Mouse (Mus musculus) midbrain, embryonic 14.5 days (tissue): ENCODE data around the gene Ikbip. TPM values are rescaled to one million over a fixed set of nuclear protein-coding genes. Genes with fewer than 3 reads are reported as not detected.

ENCODE experiments used
- ATAC-seq: fragments of 200-750 bp; cut with Nextera tagmentation; 2 replicates; pipeline ENCODE4 v1.8.0; 2017; ENCODE audit warnings: moderate number of reproducible peaks, moderate library complexity; ENCODE audit not compliant: low FRiP score, low TSS enrichment
- DNase-seq: peaks from one replicate; pipeline ENCODE4 v3.0.0-alpha.2; 2015
- H3K27ac ChIP-seq: fragments of 300-500 bp; sonication (generic); replicated peaks from 2 replicates; pipeline ENCODE4 v1.5.1; 2014; ENCODE audit warnings: mild to moderate bottlenecking, low read depth, low read length, moderate library complexity
- H3K27me3 ChIP-seq: fragments of 300-500 bp; sonication (generic); 2 replicates; pipeline ENCODE4 v1.6.1; 2014; ENCODE audit warnings: low read length, control low read depth, mixed read lengths; ENCODE audit not compliant: control insufficient read depth, insufficient read depth
- H3K36me3 ChIP-seq: fragments of 300-500 bp; sonication (generic); 2 replicates; pipeline ENCODE4 v1.6.1; 2014; ENCODE audit warnings: low read length, control low read depth; ENCODE audit not compliant: control insufficient read depth, insufficient read depth
- H3K4me1 ChIP-seq: fragments of 300-500 bp; sonication (generic); 2 replicates; pipeline ENCODE4 v1.6.1; 2014; ENCODE audit warnings: mild to moderate bottlenecking, antibody characterized with exemption, low read length, control low read depth; ENCODE audit not compliant: control insufficient read depth, insufficient read depth
- H3K4me2 ChIP-seq: fragments of 300-500 bp; sonication (generic); 2 replicates; pipeline ENCODE4 v1.6.1; 2014; ENCODE audit warnings: mild to moderate bottlenecking, low read length, moderate library complexity
- H3K4me3 ChIP-seq: fragments of 300-500 bp; sonication (generic); replicated peaks from 2 replicates; pipeline ENCODE4 v1.5.1; 2014; ENCODE audit warnings: low read depth, low read length
- H3K9ac ChIP-seq: fragments of 300-500 bp; sonication (generic); replicated peaks from 2 replicates; pipeline ENCODE4 v1.6.1; 2014; ENCODE audit warnings: mild to moderate bottlenecking, low read length, moderate library complexity
- H3K9me3 ChIP-seq: fragments of 300-500 bp; sonication (generic); 2 replicates; pipeline ENCODE4 v1.6.1; 2016; ENCODE audit warnings: low read length, control low read depth, mixed read lengths; ENCODE audit not compliant: control insufficient read depth
- WGBS: fragments of 180-500 bp; shearing (Covaris S2); extraction: QIAGEN DNeasy Blood & Tissue Kit; methylation state at CpG from one replicate; pipeline ENCODE4 v1.1.7; 2014; 5-methylcytosine and 5-hydroxymethylcytosine counted together
- polyA plus RNA-seq: library from polyadenylated mRNA; unstranded; fragments of >200 nt; fragmentation: Nextera tagmentation; extraction: Ambion mirVana; gene quantifications from 2 replicates; pipeline ENCODE4 v1.2.1, GENCODE M21; 2014

The Ikbip gene
- polyA plus RNA-seq, 1 experiment from 2014 or later = 19.5 TPM

DNA sequence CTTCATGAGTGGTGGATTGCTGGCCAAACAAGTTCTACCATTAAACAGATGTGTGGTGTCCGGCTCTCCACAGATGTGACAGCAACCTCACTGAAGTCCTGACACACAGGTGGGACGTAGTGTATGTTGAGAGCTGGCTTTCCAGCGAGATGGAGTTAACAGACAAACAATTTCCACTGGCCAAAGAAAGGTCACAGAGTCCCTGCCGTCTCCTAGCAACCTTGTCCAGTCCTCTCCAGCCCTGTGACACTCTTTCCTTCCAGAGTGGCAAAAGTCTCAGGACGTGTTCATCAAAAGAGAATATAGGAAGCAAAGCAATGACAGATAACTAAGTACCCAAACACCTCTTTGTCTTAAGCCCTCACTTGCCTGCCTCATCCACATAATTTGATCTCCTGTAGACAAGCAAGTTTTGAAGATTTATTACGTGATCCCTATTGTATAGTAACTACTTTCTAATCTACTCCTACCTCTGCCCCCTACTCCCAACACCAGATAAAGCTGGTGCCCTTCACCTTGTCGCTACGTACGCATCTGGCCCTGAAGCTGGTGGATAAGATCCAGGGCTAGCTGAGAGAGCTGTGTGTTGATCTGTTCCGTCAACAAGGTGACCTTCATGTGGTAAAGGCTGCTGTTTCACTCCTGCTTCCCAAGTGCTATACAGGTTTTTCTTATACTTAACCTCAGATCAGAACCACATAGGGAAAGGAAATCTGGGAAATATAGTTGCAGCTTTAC, 44.0 kb downstream of the Ikbip start:
- DNase-seq (no peak), ATAC-seq (no peak)
- Histone ChIP-seq H3K4me1 (peaks cover 11% of the 10 kb centered on the region), H3K27me3 (no peaks in the 10 kb centered on the region), H3K4me3 (no peak overlapping the region), H3K9ac (no peak overlapping the region), H3K9me3 (no peaks in the 10 kb centered on the region), H3K4me2 (no peak overlapping the region), H3K36me3 (no peaks in the 10 kb centered on the region; the same call in 1 of the 2 replicates), H3K27ac (no peak overlapping the region)
- 74% methylated on average over 10 of the region's 10 CpGs for WGBS

DNA sequence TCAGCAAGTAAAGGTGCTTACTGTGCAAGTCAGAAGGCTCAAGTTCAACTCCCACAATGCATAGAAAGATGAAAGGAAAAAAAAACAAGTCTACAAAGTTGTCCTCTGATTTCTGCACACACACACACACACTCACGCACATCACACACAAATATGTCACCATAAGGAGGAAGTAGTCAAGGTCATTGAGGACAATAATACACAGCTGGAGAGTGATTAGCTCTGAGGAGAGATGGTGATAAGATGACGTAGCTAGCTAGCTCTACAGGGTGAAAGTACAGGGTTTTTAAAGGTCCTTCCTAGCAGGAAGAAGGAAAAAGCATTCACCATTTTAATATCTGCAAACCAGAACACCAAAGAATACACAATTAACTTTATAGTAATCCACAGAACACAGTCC, 44.7 kb downstream of the Ikbip start:
- Histone ChIP-seq H3K4me1 (peaks cover 5% of the 10 kb centered on the region), H3K27me3 (no peaks in the 10 kb centered on the region), H3K36me3 (no peaks in the 10 kb centered on the region), H3K4me2 (no peak overlapping the region), H3K4me3 (no peak overlapping the region), H3K27ac (no peak overlapping the region), H3K9me3 (no peaks in the 10 kb centered on the region), H3K9ac (no peak overlapping the region)
- 88% methylated on average over 2 of the region's 2 CpGs for whole genome bisulfite sequencing
- ATAC-seq (no peak), DNase-seq (no peak)

DNA sequence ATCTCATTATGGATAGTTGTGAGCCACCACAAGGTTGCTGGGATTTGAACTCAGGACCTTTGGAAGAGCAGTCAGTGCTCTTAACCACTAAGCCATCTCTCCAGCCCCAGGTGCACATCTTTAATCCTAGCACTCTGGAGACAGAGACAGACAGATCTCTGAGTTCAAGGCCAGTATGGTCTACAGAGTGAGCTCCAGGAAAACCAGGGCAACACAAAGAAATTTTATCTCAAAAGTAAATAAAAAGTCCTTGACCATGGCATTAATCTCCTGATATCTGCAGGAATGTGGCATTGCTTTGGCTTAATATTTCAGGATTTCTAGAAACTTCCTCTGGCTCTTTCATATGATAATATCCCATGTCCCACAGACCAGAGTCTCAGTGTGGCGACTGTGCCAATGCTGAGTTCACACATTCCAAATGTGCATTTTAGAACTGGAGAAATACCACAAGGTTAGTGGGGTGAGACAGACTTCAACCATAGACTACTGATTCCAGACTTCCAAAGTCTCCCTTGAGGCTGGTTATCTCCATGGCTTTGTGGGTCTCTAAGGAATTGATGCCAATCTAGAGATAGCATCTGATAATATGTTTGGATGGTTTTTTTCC, 45.9 kb downstream of the Ikbip start:
- Histone ChIP-seq H3K4me3 (no peak overlapping the region), H3K36me3 (no peaks in the 10 kb centered on the region), H3K27me3 (no peaks in the 10 kb centered on the region), H3K27ac (no peak overlapping the region), H3K9me3 (no peaks in the 10 kb centered on the region), H3K4me1 (no peaks in the 10 kb centered on the region), H3K4me2 (no peak overlapping the region), H3K9ac (no peak overlapping the region)
- DNase-seq = no peak
- ATAC-seq = no peak
- WGBS = 74% methylated on average over 1 of the region's 1 CpGs

DNA sequence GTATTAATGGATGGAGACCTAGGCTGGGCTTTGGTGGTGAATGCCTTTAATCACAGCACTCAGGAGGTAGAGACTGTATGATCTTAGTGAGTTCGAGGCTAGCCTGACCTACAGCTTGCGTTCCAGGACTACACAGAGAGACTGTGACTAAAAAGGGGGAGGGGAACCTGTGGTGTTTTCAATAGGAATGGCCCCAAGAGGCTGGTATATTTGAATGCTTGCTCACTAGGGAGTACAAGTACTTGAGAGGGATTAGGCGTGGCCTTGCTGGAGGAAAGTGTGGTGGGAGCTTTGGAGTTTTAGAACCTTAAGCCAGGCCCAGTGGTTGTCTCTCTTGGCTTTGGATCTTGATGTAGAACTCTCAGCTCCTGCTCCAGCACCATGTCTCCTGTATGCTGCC, 48.1 kb downstream of the Ikbip start:
- no peak overlapping the region for H3K9ac ChIP-seq
- 75% methylated on average over 3 of the region's 3 CpGs for WGBS
- H3K27ac ChIP-seq = no peak overlapping the region
- no peaks in the 10 kb centered on the region for H3K27me3 ChIP-seq
- H3K4me2 ChIP-seq = no peak overlapping the region
- no peaks in the 10 kb centered on the region for H3K9me3 ChIP-seq
- ATAC-seq (no peak), DNase-seq (no peak)
- no peaks in the 10 kb centered on the region for H3K4me1 ChIP-seq
- H3K36me3 ChIP-seq = no peaks in the 10 kb centered on the region
- no peak overlapping the region for H3K4me3 ChIP-seq

DNA sequence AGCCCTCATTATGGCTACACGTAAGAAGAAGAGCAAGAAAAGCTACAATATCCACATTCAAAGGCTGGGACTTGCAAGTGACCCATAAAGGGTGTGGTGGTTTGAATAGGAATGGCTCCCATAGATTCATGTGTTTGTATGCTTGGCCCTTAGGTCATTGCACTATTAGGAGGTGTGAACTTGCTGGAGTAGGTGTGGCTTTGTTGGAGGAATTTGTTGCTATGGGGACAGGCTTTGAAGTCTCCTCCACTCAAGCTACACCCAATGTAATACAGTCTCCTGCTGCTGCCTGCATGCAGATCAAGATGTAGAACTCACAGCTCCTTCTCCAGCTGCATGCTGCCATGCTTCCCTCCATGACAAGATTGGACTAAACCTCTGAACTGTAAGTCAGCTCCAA, 48.8 kb downstream of the Ikbip start:
- DNase-seq (no peak), ATAC-seq (no peak)
- H3K36me3 ChIP-seq = no peaks in the 10 kb centered on the region
- no peak overlapping the region for H3K9ac ChIP-seq
- no peaks in the 10 kb centered on the region for H3K27me3 ChIP-seq
- no peaks in the 10 kb centered on the region for H3K9me3 ChIP-seq
- H3K27ac ChIP-seq = no peak overlapping the region
- H3K4me1 ChIP-seq = no peaks in the 10 kb centered on the region
- no peak overlapping the region for H3K4me2 ChIP-seq
- 75% methylated on average over 1 of the region's 1 CpGs for WGBS
- H3K4me3 ChIP-seq = no peak overlapping the region

DNA sequence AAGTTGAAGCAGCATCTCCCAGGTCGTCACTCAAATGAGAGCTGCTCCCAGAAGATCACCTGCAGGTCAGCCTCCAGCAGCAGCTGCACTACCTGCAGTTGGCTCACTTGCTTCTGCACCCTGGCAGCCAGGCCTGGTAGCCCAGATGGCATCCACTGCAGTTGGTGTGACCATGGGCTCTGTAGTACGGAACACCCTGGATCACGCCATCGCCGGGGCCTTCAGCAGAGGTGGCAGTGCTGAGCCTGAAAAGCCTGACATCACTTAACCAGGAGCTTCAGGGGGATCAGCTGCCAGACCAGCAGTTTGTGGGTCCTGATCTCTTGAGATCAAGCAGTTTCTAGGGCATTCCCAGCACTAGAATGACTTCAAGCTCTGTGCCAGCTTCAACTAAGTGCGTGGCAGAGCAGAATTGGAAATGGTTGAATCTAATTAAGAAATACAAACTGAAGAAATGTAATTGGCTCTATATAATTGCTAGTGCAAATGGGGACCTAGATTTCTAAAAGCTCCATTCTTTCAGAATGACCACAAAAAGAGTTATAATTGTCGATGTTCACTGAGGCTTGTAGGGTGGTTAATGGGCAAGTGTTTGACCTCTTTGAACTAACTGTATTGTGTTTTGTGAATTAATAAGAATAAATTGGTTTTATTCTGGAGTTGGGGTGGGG, 52.7 kb downstream of the Ikbip start:
- Histone ChIP-seq H3K4me3 (no peak overlapping the region), H3K9me3 (no peaks in the 10 kb centered on the region), H3K9ac (no peak overlapping the region), H3K27ac (no peak overlapping the region), H3K27me3 (no peaks in the 10 kb centered on the region), H3K4me1 (no peaks in the 10 kb centered on the region), H3K4me2 (no peak overlapping the region), H3K36me3 (no peaks in the 10 kb centered on the region)
- no peak for ATAC-seq
- 84% methylated on average over 7 of the region's 7 CpGs for WGBS
- no peak for DNase-seq

DNA sequence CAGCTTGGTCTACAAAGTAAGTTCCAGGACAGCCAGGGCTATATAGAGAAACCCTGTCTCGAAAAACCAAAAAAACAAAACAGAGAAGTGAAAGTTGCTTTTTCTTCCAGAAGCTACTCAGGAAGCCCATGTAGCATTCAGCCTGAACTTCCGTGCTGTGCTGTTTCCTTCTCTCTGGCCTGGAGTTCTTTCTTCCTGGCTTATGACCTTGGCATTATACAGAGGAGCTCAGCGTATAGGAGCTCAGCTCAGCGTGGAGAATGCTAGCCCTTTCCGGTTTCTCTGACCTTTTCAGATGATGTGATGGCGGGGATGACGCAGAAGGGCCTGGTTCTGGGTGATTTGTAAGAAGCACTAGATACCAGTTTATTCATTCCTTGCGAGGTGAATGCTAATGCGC, 54.7 kb downstream of the Ikbip start:
- Histone ChIP-seq H3K9ac (no peak overlapping the region), H3K27ac (no peak overlapping the region), H3K4me1 (no peaks in the 10 kb centered on the region), H3K9me3 (no peaks in the 10 kb centered on the region), H3K4me2 (no peak overlapping the region), H3K36me3 (no peaks in the 10 kb centered on the region), H3K27me3 (no peaks in the 10 kb centered on the region), H3K4me3 (no peak overlapping the region)
- 71% methylated on average over 9 of the region's 9 CpGs for WGBS
- ATAC-seq (no peak), DNase-seq (no peak)

DNA sequence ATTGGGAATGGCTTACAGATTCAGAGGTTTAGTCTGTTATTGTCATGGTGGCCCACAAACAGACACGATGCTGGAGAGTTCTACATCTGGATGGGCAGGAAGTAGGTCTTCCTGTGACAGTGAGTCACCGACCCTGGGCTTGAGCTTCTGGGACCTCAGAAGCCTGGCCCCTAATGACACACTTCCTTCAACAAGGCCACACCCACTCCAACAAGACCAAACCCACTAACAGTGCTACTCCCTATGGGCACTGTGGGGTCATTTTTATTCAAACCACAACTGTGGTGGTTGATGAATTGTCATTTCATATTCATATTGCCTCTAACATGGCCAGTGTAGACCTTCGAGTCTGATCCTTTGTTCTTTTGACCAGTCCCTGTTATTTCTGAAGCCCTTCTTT, 55.6 kb downstream of the Ikbip start:
- H3K4me2 ChIP-seq = no peak overlapping the region
- 88% methylated on average over 3 of the region's 3 CpGs for WGBS

More for the DNA sequence above, 55.6 kb downstream of the Ikbip start:
- Histone ChIP-seq H3K36me3 (no peaks in the 10 kb centered on the region), H3K4me1 (no peaks in the 10 kb centered on the region), H3K27ac (no peak overlapping the region), H3K9ac (no peak overlapping the region), H3K27me3 (no peaks in the 10 kb centered on the region), H3K4me3 (no peak overlapping the region), H3K9me3 (no peaks in the 10 kb centered on the region)
- DNase-seq (no peak), ATAC-seq (no peak)
